Mouse (Mus musculus) forebrain, embryonic 11.5 days (tissue): ENCODE data around the gene Hal. TPM values are rescaled to one million over a fixed set of nuclear protein-coding genes. Genes with fewer than 3 reads are reported as not detected.

Experiments used
- ATAC-seq: fragments of 200-750 bp; cut with Nextera tagmentation; replicated peaks from 2 replicates; pipeline ENCODE4 v1.8.0; 2017; ENCODE audit warnings: moderate TSS enrichment; ENCODE audit not compliant: low FRiP score
- DNase-seq: peaks from one replicate; pipeline ENCODE4 v3.0.0-alpha.2; 2017; ENCODE audit warnings: low spot score
- H3K27ac ChIP-seq: fragments of 300-500 bp; sonication (generic); 2 replicates; pipeline ENCODE4 v1.5.1; 2014; ENCODE audit warnings: low read depth, low read length
- H3K27me3 ChIP-seq: fragments of 300-500 bp; sonication (generic); 2 replicates; pipeline ENCODE4 v1.6.1; 2014; ENCODE audit warnings: mild to moderate bottlenecking, low read length, mixed read lengths; ENCODE audit not compliant: control insufficient read depth, insufficient read depth
- H3K36me3 ChIP-seq: fragments of 300-500 bp; sonication (generic); 2 replicates; pipeline ENCODE4 v1.6.1; 2014; ENCODE audit warnings: mild to moderate bottlenecking, low read length, moderate library complexity, mixed read lengths; ENCODE audit not compliant: control insufficient read depth, insufficient read depth
- H3K4me1 ChIP-seq: fragments of 300-500 bp; sonication (generic); replicated peaks from 2 replicates; pipeline ENCODE4 v1.6.1; 2014; ENCODE audit warnings: low read length, mixed read lengths; ENCODE audit not compliant: control insufficient read depth, insufficient read depth
- H3K4me2 ChIP-seq: fragments of 300-500 bp; sonication (generic); 2 replicates; pipeline ENCODE4 v1.6.1; 2014; ENCODE audit warnings: low read depth, mild to moderate bottlenecking, low read length, moderate library complexity, mixed read lengths; ENCODE audit not compliant: severe bottlenecking
- H3K4me3 ChIP-seq: fragments of 300-500 bp; sonication (generic); 2 replicates; pipeline ENCODE4 v1.5.1; 2014; ENCODE audit warnings: low read depth, low read length
- H3K9ac ChIP-seq: fragments of 300-500 bp; sonication (generic); 2 replicates; pipeline ENCODE4 v1.6.1; 2014; ENCODE audit warnings: low read length
- H3K9me3 ChIP-seq: fragments of 300-500 bp; sonication (generic); 2 replicates; pipeline ENCODE4 v1.6.1; 2016; ENCODE audit warnings: low read length, mixed read lengths; ENCODE audit not compliant: control insufficient read depth
- whole genome bisulfite sequencing: fragments of 180-500 bp; shearing (Covaris S2); extraction: QIAGEN DNeasy Blood & Tissue Kit; methylation state at CpG from one replicate; pipeline ENCODE4 v1.1.7; 2014; 5-methylcytosine and 5-hydroxymethylcytosine counted together
- polyA plus RNA-seq: library from polyadenylated mRNA; unstranded; fragments of >200 nt; fragmentation: Nextera tagmentation; extraction: Ambion mirVana; gene quantifications from 2 replicates; pipeline ENCODE4 v1.2.1, GENCODE M21; 2014

The Hal gene
- polyA plus RNA-seq, 1 experiment from 2014 or later = not detected

DNA sequence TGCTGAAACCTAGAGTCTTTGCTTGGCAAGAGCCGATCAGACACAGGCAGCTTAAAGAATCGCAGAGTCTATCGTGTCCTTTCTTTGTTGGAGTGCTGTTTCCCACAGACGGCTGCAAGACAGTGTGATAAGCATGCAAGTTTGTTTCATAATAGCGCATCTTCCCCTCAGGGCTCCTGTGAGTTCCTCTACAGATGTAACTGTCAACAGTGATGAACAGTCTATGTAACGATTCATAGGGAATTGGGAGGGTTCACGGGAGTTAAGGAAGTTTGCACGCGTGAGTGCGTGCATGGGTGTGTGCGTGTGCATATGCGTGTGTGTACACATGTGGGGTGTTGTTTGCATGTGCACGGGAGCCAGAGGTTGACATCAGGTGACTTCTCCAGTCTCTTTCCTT, 25.0 kb upstream of the Hal start:
- DNase-seq = no peak
- H3K9ac ChIP-seq = no peak overlapping the region
- 95% methylated on average over 13 of the region's 13 CpGs for WGBS

DNA sequence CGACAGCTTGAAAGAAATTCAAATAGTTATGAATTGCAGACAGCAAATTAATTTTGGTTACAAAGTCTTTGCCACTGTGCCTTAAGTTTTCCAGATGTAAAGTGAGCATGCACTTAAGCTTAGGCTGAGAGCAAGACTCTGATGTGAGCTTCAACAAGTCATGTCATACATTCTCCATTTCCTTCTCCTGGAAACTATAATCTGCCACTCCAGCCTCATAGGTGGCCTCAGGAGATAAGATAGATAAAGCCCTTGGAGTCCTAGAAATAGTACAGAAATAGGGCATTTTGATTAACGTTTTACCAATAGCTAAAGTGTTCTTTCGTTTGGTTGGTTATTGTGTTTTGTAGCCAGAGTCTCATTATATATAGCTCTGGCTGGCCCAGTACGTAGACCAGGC, 21.3 kb upstream of the Hal start:
- H3K27me3 ChIP-seq = no peaks in the 10 kb centered on the region
- DNase-seq (no peak), ATAC-seq (no peak)
- no peak overlapping the region for H3K4me3 ChIP-seq
- no peaks in the 10 kb centered on the region for H3K4me1 ChIP-seq
- H3K9ac ChIP-seq = no peak overlapping the region
- no peak overlapping the region for H3K4me2 ChIP-seq
- no peaks in the 10 kb centered on the region; the same call in 1 of the 2 replicates for H3K36me3 ChIP-seq
- H3K9me3 ChIP-seq = no peaks in the 10 kb centered on the region
- 92% methylated on average over 4 of the region's 4 CpGs for WGBS
- H3K27ac ChIP-seq = no peak overlapping the region

More for the DNA sequence above, 25.0 kb upstream of the Hal start:
- ATAC-seq = no peak
- H3K4me2 ChIP-seq = no peak overlapping the region
- no peak overlapping the region for H3K27ac ChIP-seq
- H3K36me3 ChIP-seq = peaks cover 2% of the 10 kb centered on the region; the same call in 1 of the 2 replicates
- H3K9me3 ChIP-seq = no peaks in the 10 kb centered on the region
- no peaks in the 10 kb centered on the region for H3K4me1 ChIP-seq
- H3K4me3 ChIP-seq = no peak overlapping the region
- H3K27me3 ChIP-seq = no peaks in the 10 kb centered on the region

DNA sequence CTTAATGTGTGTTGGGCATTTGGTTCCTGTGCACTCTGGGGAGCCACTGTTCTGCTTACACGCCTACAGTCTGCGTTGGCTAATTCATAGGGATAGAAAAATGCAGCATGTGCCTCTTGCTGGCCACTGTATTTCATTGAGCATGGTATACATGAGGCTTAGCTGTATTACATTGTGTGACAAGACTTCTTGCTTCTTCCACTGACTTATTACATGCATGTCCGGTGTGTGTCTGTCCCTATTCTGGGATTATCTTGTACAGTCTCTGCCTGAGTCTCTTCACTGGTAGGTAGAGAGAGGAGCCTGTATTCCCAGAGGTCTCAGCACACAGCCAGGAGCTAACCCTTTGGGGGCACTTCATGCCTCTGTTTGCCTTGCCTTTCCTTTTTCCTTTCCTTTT, 20.8 kb upstream of the Hal start:
- no peaks in the 10 kb centered on the region for H3K4me1 ChIP-seq
- H3K4me2 ChIP-seq = no peak overlapping the region
- H3K36me3 ChIP-seq = no peaks in the 10 kb centered on the region; the same call in 1 of the 2 replicates
- no peak overlapping the region for H3K9ac ChIP-seq
- no peak overlapping the region for H3K27ac ChIP-seq
- no peaks in the 10 kb centered on the region for H3K27me3 ChIP-seq
- WGBS = 94% methylated on average over 3 of the region's 3 CpGs
- DNase-seq = no peak
- ATAC-seq = no peak
- H3K4me3 ChIP-seq = no peak overlapping the region
- H3K9me3 ChIP-seq = no peaks in the 10 kb centered on the region

DNA sequence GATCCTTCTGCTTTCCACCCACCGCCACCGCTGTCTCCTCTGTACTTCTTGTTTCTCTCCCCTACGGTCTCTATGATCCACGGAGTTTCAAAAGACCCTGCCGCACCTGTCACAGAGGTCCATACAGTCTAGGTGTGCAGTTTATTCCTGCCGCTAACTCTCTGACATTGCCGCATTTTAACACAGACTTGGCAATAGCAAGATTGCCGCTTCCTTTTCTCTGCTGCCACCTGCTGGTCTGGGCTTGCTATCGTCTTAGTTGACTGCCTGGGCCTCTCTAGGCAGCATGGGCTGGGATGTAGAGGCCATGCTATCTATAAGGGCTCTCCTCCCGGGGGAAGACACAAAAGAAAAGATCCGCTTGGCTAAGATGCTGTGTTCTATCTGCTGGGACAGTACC, 17.2 kb upstream of the Hal start:
- Histone ChIP-seq H3K9ac (no peak overlapping the region), H3K4me2 (no peak overlapping the region), H3K27me3 (no peaks in the 10 kb centered on the region), H3K9me3 (no peaks in the 10 kb centered on the region), H3K27ac (no peak overlapping the region), H3K36me3 (no peaks in the 10 kb centered on the region; the same call in 1 of the 2 replicates), H3K4me1 (no peaks in the 10 kb centered on the region), H3K4me3 (no peak overlapping the region)
- 51% methylated on average over 11 of the region's 11 CpGs for WGBS
- peak; percentile 87 for DNase-seq
- no peak; the same call in 1 of the 2 replicates for ATAC-seq

DNA sequence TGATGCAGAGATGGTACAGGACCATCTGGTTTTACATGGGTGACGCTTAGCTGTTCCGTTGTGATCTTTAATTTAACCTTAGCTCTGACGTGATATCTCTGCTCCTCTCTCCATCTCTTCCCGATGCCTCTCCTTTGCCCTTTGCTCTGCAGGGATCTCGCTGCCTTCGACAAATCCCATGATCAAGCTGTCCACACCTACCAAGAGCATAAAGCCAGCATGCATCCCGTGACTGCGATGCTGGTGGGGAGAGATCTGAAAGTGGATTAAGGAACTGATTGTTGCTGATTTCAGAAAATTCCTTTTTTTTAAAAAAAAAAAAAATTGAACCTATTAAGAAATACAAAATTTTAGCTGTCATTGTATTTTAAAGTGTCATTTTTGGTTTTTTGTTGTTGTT, 4.1 kb upstream of the Hal start:
- H3K4me3 ChIP-seq = no peak overlapping the region
- H3K36me3 ChIP-seq = no peaks in the 10 kb centered on the region; the same call in 1 of the 2 replicates
- DNase-seq = no peak
- H3K9ac ChIP-seq = no peak overlapping the region
- H3K27me3 ChIP-seq = no peaks in the 10 kb centered on the region
- H3K4me1 ChIP-seq = no peaks in the 10 kb centered on the region
- no peaks in the 10 kb centered on the region for H3K9me3 ChIP-seq
- ATAC-seq = no peak
- no peak overlapping the region for H3K27ac ChIP-seq
- no peak overlapping the region for H3K4me2 ChIP-seq
- 90% methylated on average over 8 of the region's 8 CpGs for whole genome bisulfite sequencing

DNA sequence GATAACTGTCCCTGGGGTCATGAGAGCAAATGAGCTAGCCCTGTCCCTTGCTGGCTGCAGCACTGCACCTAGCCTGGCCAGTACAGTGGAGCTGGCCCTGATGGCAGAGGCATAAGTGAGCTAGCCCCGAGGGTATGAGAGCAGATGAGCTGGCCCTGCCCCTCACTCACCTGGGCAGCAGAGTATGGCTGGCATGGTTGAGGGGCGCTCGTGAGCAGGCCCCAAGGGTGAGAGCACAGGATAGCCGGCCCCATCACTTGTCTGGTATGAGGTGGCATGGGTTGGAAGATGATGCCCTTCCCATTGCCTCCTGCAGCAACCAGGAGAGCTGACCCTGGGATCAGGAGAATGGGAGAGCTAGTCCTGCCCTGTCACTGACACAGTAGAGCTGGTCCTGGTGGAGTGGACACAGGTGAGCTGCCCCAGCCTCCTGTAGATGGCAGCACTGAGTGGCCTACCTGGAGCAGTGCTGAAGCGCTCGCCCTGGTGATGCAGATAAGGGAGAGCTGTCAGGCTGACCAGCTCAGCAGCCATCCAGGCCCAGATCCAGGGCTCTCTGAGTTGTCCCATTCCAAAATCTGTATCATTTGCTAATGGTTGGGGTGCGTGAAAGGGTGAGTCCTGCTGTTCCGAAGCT, 3.4 kb upstream of the Hal start:
- ATAC-seq = no peak; the same call in 1 of the 2 replicates
- no peak overlapping the region for H3K27ac ChIP-seq
- no peaks in the 10 kb centered on the region for H3K4me1 ChIP-seq
- 80% methylated on average over 8 of the region's 8 CpGs for WGBS
- H3K9ac ChIP-seq = no peak overlapping the region
- no peaks in the 10 kb centered on the region for H3K27me3 ChIP-seq
- H3K4me3 ChIP-seq = no peak overlapping the region
- DNase-seq = no peak
- no peak overlapping the region for H3K4me2 ChIP-seq
- no peaks in the 10 kb centered on the region for H3K9me3 ChIP-seq
- no peaks in the 10 kb centered on the region; the same call in 1 of the 2 replicates for H3K36me3 ChIP-seq

DNA sequence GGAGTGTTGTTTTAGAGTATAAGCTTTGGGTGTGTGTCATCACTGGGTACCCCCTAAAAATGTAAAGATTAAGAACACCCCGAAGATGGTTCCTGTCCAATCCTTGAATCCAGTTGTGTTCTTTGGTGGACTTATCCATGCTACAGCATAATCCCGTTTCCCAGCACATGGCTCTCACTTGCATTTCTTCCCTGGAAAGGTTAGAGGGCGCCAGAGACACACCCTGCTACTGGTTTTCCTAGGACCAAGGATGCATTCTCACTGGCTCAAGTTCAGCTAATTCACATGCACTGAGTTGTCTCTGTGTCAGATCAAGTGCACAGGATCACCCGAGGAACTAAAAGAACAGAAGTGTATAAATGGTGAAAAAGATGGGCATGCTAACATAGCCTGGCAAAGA, 1.9 kb upstream of the Hal start:
- peak; percentile 63 for DNase-seq
- H3K27ac ChIP-seq = no peak overlapping the region
- WGBS = 31% methylated on average over 4 of the region's 4 CpGs
- ATAC-seq = 0 out of 2 replicates have a peak, but pooled peaks have one; percentile 30
- H3K36me3 ChIP-seq = no peaks in the 10 kb centered on the region; the same call in 1 of the 2 replicates
- H3K4me1 ChIP-seq = no peaks in the 10 kb centered on the region
- H3K9me3 ChIP-seq = no peaks in the 10 kb centered on the region
- H3K27me3 ChIP-seq = no peaks in the 10 kb centered on the region
- no peak overlapping the region for H3K4me3 ChIP-seq
- H3K9ac ChIP-seq = no peak overlapping the region
- H3K4me2 ChIP-seq = no peak overlapping the region

DNA sequence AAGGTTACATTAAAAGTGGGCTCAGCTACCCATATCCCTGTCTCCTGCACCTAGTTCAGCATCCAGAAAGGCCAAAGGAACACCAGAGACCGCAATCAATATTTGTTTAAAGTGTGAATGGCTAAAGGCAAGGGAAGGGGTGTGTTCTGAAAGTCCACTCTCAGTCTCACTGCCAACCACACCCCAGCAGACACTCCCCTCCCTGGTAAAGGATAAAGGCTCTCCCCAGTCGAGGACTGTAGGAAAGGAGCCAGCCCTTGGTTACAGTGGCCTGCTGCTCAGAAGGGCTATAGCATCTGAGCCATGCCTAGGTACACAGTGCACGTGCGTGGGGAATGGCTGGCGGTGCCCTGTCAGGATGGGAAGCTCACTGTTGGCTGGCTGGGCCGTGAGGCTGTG, 259 bp downstream of the Hal start:
- Histone ChIP-seq H3K4me2 (no peak overlapping the region), H3K9ac (no peak overlapping the region), H3K27ac (no peak overlapping the region), H3K4me3 (no peak overlapping the region), H3K27me3 (no peaks in the 10 kb centered on the region), H3K4me1 (no peaks in the 10 kb centered on the region), H3K36me3 (no peaks in the 10 kb centered on the region), H3K9me3 (no peaks in the 10 kb centered on the region)
- ATAC-seq (no peak), DNase-seq (no peak)
- 83% methylated on average over 6 of the region's 6 CpGs for WGBS

DNA sequence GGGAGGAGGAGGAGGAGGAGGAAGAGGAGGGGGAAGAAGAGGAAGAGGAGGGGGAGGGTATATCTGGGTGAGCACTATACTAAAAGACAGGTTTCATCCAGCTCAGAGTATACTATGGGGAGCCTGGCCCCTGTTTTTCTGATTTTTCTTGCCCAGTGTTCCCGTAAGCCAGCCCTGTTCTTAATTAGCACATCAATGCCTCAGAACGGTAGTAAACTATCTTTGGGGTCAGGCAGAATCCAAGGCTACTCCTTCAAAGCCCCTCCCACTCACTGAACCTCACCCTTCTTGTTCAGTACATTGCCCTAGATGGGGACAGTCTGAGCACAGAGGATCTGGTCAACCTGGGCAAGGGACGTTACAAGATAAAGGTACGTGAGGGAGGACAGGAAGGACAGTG, 1.9 kb downstream of the Hal start:
- Histone ChIP-seq H3K27ac (no peak overlapping the region), H3K9me3 (no peaks in the 10 kb centered on the region), H3K27me3 (no peaks in the 10 kb centered on the region), H3K4me3 (no peak overlapping the region), H3K4me2 (no peak overlapping the region), H3K9ac (no peak overlapping the region), H3K36me3 (no peaks in the 10 kb centered on the region), H3K4me1 (no peaks in the 10 kb centered on the region)
- 56% methylated on average over 4 of the region's 4 CpGs for WGBS
- DNase-seq (no peak), ATAC-seq (no peak)
